Mouse (Mus musculus) embryo, embryonic 10 days (tissue): ENCODE measurements around the gene Atp5j.
A peak's percentile ranks its signal among the peaks of the same experiment; 100 is the strongest.

Experiments
- DNase-seq: peaks from one replicate; pipeline ENCODE4 v3.0.0-alpha.2; 2015; ENCODE audit warnings: low spot score

The Atp5j gene

DNA sequence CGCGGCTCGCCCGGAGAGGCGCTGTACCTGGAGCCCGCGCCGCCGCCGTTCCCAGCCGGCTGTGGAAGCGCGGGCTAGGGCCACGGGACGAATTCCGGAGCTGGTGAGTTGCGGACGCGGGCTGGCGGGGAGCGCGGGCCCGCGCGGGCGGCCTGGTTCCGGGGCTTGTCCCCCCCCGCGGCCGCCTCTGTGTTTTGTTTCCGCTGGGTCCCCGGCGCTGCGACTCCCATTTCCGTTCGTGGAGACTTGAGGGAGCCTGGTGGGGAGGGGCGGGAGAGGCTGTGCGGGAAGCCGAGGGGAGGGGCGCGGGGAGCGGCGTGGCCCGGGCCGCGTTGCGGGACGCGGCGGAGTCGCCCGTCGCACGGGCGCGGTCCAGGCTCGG is at the start of gene Atp5j:
Atp5j (minus strand) TSS at position 185 of the 382 bp plus-strand sequence.
- DNase-seq, result peak; percentile 54

DNA sequence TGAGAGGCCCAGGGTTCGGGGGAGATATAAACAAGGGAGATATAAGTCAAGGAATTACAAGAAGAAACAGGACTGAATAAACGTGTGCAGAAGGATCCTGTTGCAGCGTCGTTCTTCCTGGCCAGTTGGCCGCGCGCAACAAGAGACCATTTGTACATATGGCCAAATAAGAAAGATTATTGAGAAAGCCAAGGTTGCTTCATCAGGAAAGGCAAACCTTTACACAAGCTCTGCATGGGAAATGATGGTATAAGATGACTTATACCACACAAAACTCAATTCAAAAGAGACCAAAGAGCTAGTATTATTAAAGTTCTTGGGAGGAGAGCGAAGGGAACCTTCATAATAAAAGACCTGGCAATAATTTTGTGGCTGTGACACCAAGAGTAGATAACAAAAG is 49.1 kb upstream of the Atp5j start:
- no peak for DNase-seq

DNA sequence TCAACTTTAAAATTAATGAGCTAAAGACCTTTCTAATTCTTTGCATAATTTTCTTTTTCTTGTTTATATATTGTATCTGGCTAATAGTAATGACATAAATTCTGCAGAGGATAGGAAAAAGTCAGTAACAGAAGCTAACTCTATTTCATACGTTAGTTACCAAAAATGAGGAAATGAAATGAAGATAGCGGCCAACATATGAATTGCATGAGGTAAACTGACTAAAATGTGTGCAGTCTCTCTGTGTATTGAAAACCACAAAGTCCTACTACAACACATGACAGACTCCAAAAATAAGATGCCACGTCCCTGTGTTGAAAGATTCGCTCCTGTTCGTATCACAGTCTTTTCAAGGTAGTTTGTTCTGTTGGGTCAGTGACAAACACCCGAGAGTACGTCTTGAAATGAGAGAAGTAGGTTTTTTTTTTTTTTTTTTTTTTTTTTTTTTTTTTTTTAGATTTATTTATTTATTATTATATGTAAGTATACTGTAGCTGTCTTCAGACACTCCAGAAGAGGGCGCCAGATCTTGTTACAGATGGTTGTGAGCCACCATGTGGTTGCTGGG is 46.4 kb upstream of the Atp5j start:
- DNase-seq, result no peak

DNA sequence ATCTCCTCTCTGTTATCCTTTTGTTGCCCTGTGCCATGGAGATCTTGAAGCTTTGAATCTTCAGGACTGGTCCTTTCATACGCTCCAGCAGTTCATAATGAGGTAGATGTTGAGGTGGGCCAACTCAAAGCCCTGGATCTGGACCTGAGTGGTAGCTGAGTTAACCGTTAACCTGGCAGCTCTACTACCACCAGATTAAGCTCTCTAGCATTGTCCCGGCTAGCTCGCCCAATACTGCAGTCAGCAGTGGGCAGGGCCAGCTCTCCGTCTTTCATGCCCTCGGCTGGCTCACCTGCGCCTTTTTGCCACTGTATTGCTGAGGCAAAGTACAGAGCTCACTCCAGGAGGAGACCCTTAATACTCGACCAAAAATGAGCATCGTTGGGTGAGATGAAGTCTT is 45.7 kb upstream of the Atp5j start:
- DNase-seq, result no peak

DNA sequence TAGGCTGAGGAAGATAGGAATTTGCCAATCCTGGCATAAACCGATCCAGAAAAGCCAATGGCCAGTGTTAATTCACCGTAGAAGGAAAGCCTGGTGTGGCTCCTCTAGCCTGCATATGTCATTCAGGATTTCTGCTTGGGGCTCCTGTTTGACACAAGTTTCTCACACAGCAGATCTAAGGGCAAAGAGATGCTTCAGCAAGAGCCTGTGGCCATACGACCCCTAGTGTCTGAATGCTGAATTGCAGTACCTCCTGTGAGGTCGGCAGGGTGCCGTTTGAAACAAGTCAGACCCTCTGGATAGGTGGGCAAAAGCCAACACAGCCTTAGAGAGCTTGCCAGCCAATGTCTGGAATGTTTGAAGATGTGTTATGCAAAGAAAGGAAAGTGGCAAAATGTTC is 43.7 kb upstream of the Atp5j start:
- DNase-seq, result peak; percentile 84

DNA sequence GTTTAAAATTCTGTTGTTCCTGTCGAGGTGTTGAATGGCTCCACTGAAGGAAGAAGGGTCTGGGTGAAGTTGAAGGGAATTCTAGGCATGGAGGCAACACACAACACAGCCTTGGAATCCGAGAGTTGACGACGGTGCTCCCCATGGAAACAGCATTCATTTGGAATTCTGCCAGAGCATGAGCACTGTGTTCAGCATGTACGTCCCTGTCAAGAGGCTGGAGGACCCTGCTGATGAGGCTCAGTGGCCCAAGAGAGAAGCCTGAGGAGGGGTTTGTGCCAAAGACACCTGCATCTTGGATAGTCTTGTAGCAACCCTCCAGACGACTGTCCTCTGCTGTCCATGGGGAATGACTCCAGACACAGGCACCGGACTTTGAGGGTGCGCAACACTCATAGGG is 40.7 kb upstream of the Atp5j start:
- no peak for DNase-seq

DNA sequence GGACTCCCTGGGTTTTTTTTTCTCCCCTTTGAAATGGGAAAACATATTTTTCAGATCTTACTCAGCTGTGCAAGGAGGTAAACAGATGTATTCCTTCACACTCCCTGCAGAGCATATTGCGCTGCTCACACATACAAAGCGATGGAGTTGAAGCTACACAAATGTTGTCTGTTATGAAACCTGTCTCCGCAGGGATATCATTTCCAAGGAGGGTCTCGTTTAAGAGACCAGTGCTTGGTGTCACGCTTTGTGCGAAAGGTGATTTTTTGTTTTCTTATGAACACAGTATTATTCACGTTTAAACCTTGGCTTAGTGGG is 40.3 kb upstream of the Atp5j start:
- DNase-seq, result no peak

DNA sequence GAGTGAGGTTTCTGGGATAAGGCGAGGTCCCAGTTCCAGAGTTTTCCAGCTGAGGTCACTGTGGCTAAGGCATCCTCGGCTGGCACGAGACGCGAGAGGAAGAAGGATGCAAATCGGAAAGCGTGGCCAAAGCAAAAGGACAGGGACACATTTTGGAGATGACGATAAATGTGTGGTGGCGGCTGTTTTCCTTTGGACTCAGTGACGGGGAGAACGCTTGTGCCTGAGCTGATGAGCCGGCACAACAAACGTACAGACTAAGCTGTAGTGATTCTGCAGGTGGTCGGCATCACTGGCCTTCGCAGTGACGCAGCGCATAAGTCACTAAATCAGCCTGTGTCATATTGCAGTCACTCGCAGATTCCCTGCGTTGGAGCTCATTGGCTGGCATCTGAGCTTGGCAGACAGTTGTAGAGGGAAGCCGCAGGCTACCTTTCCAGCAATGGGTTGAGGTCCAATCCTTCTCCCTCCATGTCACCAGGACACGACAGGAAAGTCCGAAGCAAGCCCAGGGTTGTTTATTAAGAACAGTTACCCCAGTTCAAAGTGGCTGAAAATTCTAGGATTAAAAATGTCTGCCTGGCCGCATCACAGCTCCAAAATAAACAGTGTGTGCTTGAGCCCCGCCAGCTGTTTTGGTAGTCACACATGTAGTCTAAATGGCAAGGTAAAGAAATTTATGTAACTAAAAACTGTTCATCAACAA is 39.7 kb upstream of the Atp5j start:
- no peak for DNase-seq

DNA sequence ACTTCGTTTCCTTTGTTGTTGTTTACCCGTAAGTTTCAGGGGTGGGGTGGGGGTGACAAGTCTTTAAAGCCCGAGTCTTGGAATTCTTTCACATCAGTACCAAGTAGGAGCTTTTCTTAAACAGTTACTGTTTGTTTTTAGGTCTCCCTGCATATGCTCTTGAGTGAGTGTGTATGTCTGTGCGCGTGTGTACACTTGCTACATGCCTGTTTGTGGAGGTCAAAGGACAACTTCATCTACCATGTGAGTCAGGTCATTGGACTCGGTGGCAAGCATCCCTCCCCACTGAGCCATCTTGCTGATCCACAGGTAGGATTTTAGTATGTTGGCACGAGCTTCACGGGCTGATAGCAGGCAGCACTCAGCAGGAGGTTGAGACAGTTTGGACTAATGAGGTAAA is 38.4 kb upstream of the Atp5j start:
- no peak for DNase-seq

DNA sequence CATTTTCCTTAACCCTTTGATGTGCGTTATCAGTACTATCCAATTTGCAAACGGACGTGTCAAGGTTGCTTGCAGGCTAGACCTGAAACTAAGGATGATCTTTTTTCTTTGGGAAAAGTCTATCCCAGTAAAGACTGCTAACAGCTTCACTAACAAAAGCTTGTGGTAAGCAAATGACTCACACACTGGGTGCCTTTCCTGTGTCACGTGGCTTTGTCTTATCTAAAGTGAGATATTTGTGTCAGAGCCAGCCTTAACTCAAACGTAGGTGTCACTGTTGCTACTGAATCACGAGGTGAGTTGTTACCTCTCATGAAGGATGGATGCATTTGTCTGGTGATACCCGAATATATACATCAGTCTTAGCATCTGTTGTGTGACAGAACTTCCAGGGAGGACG is 29.2 kb upstream of the Atp5j start:
- DNase-seq, result no peak

DNA sequence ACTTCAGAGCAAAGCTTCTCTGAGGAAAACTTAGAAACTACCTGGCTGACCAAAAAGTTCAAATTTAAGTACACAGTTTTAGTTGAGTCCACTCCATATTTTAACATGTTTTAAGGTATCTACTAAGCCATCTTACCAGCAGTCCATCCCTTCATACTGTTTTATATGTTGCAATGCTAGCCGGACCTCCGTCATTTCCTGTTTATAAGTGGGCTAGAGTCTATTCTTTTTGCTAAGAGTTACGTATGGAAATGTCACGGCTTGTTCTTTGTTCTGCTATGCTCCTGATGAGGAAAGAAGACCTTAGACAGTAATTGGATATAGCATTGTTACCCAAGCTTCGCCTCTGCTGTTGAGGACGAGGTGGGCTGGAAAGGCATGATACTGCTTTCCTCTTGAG is 18.1 kb upstream of the Atp5j start:
- DNase-seq, result no peak

DNA sequence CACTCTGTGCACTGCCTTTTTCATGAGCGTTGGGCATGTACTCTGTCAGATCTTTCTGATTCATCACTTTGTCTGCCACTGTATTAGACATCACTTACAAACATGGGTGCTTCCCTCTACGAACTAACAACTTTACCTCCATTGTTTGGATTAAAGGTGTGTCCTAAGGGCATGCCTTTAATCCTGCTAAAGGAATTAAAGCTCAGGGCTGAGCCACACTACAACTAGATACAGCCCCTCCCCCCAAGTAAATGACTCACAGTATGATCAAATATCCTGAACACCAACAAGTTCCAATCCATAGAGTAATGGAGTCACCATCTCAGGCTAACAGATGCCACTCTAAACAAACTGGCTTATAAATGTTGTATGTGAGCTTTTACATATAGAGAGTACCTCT is 3.2 kb upstream of the Atp5j start:
- DNase-seq, result no peak

DNA sequence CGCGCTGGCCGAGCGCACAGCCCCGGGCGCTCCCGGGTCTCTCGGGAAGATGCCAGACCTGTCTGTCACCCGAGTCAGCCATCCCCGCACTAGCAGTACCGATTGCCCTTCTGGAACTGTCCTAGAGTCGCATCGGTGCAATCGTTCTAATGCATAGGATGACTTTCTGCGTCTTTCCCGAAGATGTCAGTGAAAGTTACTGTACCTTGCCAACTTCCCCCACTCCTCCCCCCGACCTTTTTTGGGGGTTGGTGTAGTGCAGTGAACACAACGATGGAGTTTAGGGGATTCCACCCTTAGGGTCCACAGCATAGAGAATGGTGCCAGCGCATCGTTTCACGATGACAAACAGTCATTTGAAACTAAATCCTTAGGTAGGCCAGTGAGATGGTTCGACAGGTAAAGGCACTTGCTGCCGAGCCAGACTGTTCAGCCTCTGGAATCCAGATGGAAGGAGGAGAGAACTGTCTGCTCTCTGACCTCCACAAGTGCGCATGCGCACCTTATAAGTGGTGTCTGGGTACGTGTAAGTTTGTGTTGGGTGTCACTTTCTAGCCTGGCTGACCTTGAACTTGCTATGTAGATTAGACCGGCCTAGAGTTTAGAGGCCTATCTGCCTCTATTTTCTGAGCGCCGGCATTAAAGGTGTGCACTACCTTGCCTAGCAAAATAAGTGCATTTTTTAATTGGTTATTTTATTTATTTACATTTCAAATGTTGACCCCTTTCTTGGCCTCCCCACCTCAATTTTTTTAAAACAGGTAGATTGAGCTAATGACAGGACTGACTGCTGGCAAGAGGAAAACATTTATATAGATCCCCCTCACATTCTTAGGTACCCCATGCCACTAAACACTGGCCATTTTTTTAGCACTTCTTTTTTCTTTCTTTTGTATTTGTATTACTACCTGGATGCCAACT is 658 bp upstream of the Atp5j start:
- peak; percentile 78 for DNase-seq

DNA sequence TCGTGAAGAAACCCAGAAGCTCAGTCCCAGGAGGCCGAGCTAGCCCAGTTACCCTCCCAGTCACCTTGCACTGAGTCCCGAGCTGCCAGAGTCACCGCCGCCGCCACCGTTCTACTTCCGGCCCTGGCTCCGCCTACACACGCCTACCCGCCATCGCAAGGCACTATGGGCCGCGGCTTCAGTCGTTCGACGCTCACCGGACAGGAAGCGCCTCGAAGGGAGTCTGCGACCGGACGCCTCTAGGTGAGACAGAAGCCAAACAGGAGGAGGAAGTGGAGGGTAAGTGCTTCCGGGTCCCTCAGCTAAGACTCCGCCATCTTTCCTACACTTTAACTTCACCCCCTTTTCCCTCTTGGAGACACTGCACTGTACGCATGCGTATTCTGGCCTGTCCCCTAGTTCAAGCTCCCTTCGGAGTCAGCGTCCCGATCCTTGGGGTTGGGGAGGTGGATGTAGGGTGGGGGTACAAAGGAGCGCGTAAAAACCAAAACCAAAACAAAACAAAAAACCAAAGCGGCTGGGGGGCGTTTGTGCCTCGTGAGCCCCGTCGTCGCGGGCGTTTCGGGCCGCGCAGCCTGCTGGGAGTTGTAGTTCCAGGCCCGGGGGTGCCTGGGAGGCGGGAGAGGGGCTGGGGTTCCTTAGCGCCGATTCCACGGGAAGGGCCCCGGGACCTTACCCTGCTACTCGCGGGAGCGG is 532 bp downstream of the Atp5j start, which contains the start of gene Gabpa:
Gabpa (plus strand) TSS at position 181 of the 696 bp plus-strand sequence.
- peak; percentile 96 for DNase-seq

DNA sequence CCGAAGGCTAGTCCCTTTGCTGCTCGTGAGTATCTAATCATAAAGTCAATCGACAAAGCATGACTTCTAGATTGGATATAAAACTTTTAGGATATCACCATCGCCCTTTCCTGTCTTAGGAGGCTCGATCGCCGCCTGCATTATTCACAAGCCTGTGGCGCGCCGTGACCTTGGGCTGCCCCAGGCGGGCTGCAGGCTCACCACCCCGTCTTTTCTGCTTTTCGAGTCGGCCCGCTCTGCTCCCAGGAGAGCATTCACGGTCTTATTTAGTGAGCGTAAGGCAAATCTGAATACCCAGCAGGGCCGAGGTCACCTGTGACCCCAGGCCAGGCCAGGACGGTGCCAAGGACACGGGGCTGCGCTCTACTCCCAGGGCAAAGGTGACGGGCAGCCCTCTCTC is 1.1 kb downstream of the Atp5j start:
- DNase-seq, result no peak

DNA sequence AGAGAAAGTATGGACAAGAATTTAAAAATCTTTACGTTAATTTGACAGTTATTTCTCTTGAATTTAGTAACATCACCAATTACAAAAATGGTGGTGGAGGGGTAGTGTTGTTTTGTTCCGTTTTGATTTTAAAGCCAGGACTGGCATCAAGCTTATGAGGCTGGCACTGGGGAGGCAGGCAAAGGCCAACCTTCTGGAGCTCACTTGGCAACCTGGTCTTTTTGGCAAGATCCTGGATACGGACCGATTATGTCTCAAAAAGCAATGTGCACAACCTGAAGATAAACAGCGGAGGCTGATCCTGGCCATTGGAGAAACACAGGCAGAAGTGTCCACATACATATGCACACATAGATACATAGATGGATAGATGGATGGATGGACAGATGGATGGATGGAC is 2.7 kb downstream of the Atp5j start:
- no peak for DNase-seq

DNA sequence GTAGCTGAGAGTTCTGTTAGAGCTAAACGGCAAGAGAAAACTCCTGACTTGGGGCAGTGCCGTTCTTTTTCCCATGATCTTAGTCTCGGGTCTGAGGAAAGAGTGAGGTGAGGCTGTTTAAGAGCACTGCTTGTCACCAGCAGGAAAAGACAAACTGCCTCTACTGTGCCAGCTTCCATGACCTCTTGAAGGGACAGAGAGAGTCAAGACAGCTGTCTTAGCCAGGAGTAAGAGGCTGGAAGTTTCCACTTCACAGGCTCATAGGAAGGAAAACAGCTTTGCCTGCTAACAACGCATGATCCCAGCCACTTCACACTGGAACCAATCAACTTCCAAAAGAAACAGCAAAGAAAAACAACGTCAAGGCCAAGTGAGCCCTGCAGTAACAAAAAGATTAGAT is 3.7 kb downstream of the Atp5j start:
- DNase-seq, result no peak

DNA sequence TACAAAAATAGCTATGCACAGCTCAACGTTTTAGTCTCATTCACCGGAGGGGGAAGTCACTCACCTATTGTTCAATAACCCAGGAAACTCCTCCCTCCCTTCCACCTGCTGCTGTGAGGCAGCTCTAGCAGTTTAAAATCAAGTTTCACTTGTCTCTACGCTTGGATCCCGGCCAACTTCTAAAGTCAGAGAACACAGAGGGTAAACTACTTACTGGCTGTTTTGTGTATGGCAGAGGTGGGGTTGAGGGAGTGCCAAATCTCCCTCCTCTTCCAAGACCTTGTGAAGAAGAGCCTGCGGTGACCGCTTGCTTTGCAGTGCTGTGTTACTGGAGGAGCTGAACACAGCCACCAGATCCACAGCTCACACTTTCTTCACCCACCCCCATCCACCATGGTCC is 10.4 kb downstream of the Atp5j start:
- DNase-seq, result no peak

DNA sequence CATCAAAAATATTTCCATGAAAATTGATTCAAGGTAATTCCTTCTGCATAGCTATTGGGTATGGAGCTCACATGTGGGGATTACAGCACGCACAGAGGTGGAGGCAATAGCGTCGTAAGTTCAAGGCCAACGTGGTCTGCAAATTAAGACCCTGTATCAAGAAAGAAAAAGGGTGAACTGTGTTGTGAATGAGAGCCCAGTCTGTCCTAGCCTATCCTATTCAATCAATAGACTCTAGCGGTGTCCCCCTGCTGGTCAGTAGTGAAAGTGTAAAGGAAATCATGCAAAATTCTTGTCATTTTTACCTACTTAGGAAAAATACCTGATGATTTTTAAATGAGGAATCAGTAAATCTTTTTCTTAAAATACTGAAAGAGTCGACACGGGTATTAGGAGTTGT is 18.0 kb downstream of the Atp5j start:
- peak; percentile 73 for DNase-seq

DNA sequence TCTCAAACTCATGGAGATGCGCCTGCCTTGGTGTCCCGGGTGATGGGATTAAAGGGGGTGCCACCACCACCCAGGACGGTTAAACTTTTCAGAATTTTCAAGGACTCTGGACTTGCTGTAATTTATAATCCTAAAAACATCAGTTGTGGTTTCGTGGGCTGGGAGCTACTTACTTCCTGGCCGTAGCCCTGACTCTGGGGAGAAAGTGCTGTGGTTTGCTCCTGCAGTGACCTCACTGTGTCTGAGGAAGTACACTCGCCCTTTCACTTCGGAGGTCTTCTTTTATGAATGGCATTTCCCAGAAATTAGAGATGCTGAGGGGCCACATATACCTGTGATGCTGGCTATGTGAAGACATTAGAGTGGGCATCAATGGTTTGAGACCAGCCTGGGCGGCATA is 20.9 kb downstream of the Atp5j start:
- no peak for DNase-seq

DNA sequence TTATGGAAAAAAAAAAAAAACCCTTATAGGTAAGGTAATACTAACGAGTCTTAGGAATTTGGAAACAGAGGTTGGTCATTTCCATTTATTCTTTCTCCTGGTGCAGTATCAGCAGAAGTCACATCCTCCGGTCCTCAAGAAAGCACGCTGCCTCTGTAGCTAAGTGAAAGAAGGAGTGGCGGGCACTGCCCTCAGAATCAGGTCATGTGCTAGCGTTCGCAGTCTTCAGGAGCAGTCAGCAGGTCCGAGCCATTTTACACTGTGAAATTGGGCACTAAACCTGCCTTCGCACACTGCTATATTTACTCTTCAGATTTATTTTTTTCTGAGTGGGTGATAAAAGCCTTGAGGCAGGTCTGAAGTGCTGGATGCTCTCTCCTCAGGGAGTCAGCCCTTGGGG is 21.6 kb downstream of the Atp5j start:
- no peak for DNase-seq

DNA sequence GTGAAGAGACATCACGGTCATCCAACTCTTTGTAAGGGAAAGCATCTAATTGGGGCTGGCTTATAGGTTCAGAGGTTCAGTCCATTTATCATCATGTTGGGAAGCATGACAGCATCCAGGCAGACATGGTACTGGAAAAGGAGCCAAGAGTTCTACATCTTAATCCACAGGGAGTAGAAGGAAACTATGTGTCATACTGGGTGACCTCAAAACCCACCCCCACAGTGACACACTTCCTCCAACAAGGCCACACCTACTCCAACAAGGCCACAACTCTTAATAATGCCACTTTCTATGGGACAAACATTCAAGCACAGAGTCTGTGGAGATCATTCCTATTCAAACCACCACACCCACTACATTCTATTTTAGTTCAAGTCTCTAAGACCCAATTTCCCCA is 25.2 kb downstream of the Atp5j start:
- no peak for DNase-seq

DNA sequence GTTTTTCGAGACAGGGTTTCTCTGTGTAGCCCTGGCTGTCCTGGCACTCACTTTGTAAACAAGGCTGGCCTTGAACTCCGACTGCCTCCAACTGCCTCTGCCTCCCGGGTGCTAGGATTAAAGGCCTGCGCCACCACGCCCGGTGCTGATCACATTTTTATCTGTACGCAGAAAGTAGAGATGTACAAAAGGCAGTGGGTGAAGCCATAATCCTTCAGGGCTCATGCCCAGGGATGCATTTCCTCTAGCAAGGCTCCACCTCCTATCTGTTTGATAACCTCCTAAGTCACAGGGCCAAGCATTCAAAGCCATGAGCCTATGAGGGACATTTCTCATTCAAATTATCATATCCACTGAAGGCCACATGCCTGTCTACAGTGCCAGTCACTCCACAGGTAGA is 27.6 kb downstream of the Atp5j start:
- DNase-seq, result no peak
